Mouse (Mus musculus): ENCODE measurements around the gene Limk1.

DNA sequence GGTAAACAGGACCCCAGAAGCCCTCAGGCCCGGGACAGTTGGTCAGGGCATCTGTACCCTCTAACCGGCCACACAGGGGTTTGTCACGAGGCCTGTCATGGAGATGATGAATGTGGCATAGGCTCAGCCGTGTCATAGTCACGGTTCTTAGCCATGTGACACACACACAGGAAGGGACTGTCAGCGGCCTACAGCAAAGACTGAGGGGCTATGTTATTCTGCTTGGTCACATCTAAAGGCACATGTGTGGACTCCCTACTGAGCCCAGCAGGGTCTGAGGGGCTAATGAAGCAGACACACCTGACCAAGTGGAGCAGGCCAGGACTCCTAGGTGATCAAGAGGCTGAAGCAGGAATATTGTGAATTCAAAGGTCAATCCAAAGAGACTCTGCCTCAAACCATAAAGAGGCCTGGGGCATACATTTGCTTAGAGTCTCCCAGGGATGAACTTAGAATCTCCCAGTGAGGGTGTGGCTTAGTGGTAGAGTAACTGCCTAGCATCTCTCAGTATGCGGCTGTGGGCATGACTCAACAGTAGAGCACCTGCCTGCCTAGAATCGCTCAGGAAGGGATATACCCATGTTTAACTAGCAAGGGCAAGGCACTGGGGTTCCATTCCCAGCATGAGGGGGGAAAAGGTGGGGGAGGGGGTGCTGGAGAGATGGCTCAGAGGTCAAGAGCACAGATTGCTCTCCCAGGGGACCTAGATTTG is 76.4 kb downstream of the Limk1 start:
- TF ChIP-seq CTCF (IDR thresholded peaks at IDR 0.05; ENCODE audit: low read depth, low read length) = no peak
- TF ChIP-seq POLR2A (IDR thresholded peaks at IDR 0.05; ENCODE audit: insufficient read depth, low read length) = no peak

Data from ES-Bruce4 (cell line).